Mouse (Mus musculus): ENCODE data around the gene Tyms. TPM values are rescaled to one million over a fixed set of nuclear protein-coding genes. Genes with fewer than 3 reads are reported as not detected.
"Not testable (repeated sequence)": the region's sequence is repeated elsewhere in the genome, so short reads cannot be mapped to it uniquely, and the experiment has no call there.

Tyms gene
- polyA plus RNA-seq, 1 experiment, result 94.5 TPM

GRCm38 (mm10) chr5:30059607-30060006 lies 13.8 kb downstream of the Tyms start:
- TF ChIP-seq EP300 (IDR thresholded peaks at IDR 0.05; ENCODE audit: insufficient read depth, low read depth, low read length), result peak; percentile 95
- Histone ChIP-seq H3K27ac (ENCODE audit: insufficient read depth, low read length) (peak overlapping the region; percentile 98), H3K36me3 (ENCODE audit: control insufficient read depth, insufficient read depth, low read length, poor library complexity, severe bottlenecking) (peaks cover 37% of the 10 kb centered on the region)
- not testable (repeated sequence) for H3K4me1 ChIP-seq (ENCODE audit: control insufficient read depth, insufficient read depth, low read length); H3K9me3 ChIP-seq (replicated peaks; ENCODE audit: control insufficient read depth, insufficient read depth, low read length, poor library complexity, severe bottlenecking); H3K4me3 ChIP-seq (ENCODE audit: low read depth, low read length); H3K27me3 ChIP-seq (ENCODE audit: control insufficient read depth, insufficient read depth, low read length, poor library complexity, severe bottlenecking); H3K9ac ChIP-seq (ENCODE audit: low read depth, poor library complexity, severe bottlenecking)

GRCm38 (mm10) chr5:30058216-30058731 lies 15.1 kb downstream of the Tyms start:
- Histone ChIP-seq H3K27me3 (ENCODE audit: control insufficient read depth, insufficient read depth, low read length, poor library complexity, severe bottlenecking) (no peaks in the 10 kb centered on the region), H3K4me1 (ENCODE audit: control insufficient read depth, insufficient read depth, low read length) (peaks cover 7% of the 10 kb centered on the region), H3K9me3 (replicated peaks; ENCODE audit: control insufficient read depth, insufficient read depth, low read length, poor library complexity, severe bottlenecking) (peaks cover 5% of the 10 kb centered on the region; the same call in 1 of the 2 replicates), H3K36me3 (ENCODE audit: control insufficient read depth, insufficient read depth, low read length, poor library complexity, severe bottlenecking) (peaks cover 29% of the 10 kb centered on the region), H3K27ac (ENCODE audit: insufficient read depth, low read length) (peak overlapping the region; percentile 98), H3K4me3 (ENCODE audit: low read depth, low read length) (no peak overlapping the region), H3K9ac (ENCODE audit: low read depth, poor library complexity, severe bottlenecking) (no peak overlapping the region)
- TF ChIP-seq EP300 (IDR thresholded peaks at IDR 0.05; ENCODE audit: insufficient read depth, low read depth, low read length) (peak; percentile 90), POLR2A (IDR thresholded peaks at IDR 0.05; ENCODE audit: insufficient read depth, low read length) (no peak)

GRCm38 (mm10) chr5:30039841-30040240 lies 33.6 kb downstream of the Tyms start:
- not testable (repeated sequence) for H3K4me1 ChIP-seq (ENCODE audit: control insufficient read depth, insufficient read depth, low read length); H3K9ac ChIP-seq (ENCODE audit: low read depth, poor library complexity, severe bottlenecking); H3K4me3 ChIP-seq (ENCODE audit: low read depth, low read length); H3K36me3 ChIP-seq (ENCODE audit: control insufficient read depth, insufficient read depth, low read length, poor library complexity, severe bottlenecking); H3K27me3 ChIP-seq (ENCODE audit: control insufficient read depth, insufficient read depth, low read length, poor library complexity, severe bottlenecking); H3K9me3 ChIP-seq (replicated peaks; ENCODE audit: control insufficient read depth, insufficient read depth, low read length, poor library complexity, severe bottlenecking); H3K27ac ChIP-seq (ENCODE audit: insufficient read depth, low read length)

- H3K4me1 ChIP-seq (ENCODE audit: control insufficient read depth, insufficient read depth, low read length); H3K27me3 ChIP-seq (ENCODE audit: control insufficient read depth, insufficient read depth, low read length, poor library complexity, severe bottlenecking); H3K27ac ChIP-seq (ENCODE audit: insufficient read depth, low read length); H3K9ac ChIP-seq (ENCODE audit: low read depth, poor library complexity, severe bottlenecking); H3K4me3 ChIP-seq (ENCODE audit: low read depth, low read length); H3K9me3 ChIP-seq (replicated peaks; ENCODE audit: control insufficient read depth, insufficient read depth, low read length, poor library complexity, severe bottlenecking); H3K36me3 ChIP-seq (ENCODE audit: control insufficient read depth, insufficient read depth, low read length, poor library complexity, severe bottlenecking): not testable (repeated sequence)
Observed at GRCm38 (mm10) chr5:30039324-30039723, 34.1 kb downstream of the Tyms start.

- H3K9me3 ChIP-seq (replicated peaks; ENCODE audit: control insufficient read depth, insufficient read depth, low read length, poor library complexity, severe bottlenecking); H3K27ac ChIP-seq (ENCODE audit: insufficient read depth, low read length); H3K4me3 ChIP-seq (ENCODE audit: low read depth, low read length); H3K9ac ChIP-seq (ENCODE audit: low read depth, poor library complexity, severe bottlenecking); H3K27me3 ChIP-seq (ENCODE audit: control insufficient read depth, insufficient read depth, low read length, poor library complexity, severe bottlenecking); H3K36me3 ChIP-seq (ENCODE audit: control insufficient read depth, insufficient read depth, low read length, poor library complexity, severe bottlenecking); H3K4me1 ChIP-seq (ENCODE audit: control insufficient read depth, insufficient read depth, low read length): not testable (repeated sequence)
Observed at GRCm38 (mm10) chr5:30037111-30037510, 36.3 kb downstream of the Tyms start.

- not testable (repeated sequence) for H3K9me3 ChIP-seq (replicated peaks; ENCODE audit: control insufficient read depth, insufficient read depth, low read length, poor library complexity, severe bottlenecking); H3K27me3 ChIP-seq (ENCODE audit: control insufficient read depth, insufficient read depth, low read length, poor library complexity, severe bottlenecking); H3K27ac ChIP-seq (ENCODE audit: insufficient read depth, low read length); H3K4me3 ChIP-seq (ENCODE audit: low read depth, low read length); H3K9ac ChIP-seq (ENCODE audit: low read depth, poor library complexity, severe bottlenecking); H3K4me1 ChIP-seq (ENCODE audit: control insufficient read depth, insufficient read depth, low read length); H3K36me3 ChIP-seq (ENCODE audit: control insufficient read depth, insufficient read depth, low read length, poor library complexity, severe bottlenecking)
Observed at GRCm38 (mm10) chr5:30035862-30036261, 37.6 kb downstream of the Tyms start.

- no peak overlapping the region for H3K27ac ChIP-seq (ENCODE audit: insufficient read depth, low read length)
- no peaks in the 10 kb centered on the region for H3K4me1 ChIP-seq (ENCODE audit: control insufficient read depth, insufficient read depth, low read length)
- TF ChIP-seq CTCF (IDR thresholded peaks at IDR 0.05; ENCODE audit: low read depth, low read length) (no peak), POLR2A (IDR thresholded peaks at IDR 0.05; ENCODE audit: insufficient read depth, low read length) (no peak), EP300 (IDR thresholded peaks at IDR 0.05; ENCODE audit: insufficient read depth, low read depth, low read length) (no peak)
- no peak overlapping the region for H3K9ac ChIP-seq (ENCODE audit: low read depth, poor library complexity, severe bottlenecking)
- H3K27me3 ChIP-seq (ENCODE audit: control insufficient read depth, insufficient read depth, low read length, poor library complexity, severe bottlenecking), result no peaks in the 10 kb centered on the region; the same call in 1 of the 2 replicates
- no peak overlapping the region for H3K4me3 ChIP-seq (ENCODE audit: low read depth, low read length)
- no peaks in the 10 kb centered on the region for H3K36me3 ChIP-seq (ENCODE audit: control insufficient read depth, insufficient read depth, low read length, poor library complexity, severe bottlenecking)
- peaks cover 6% of the 10 kb centered on the region; the same call in 1 of the 2 replicates for H3K9me3 ChIP-seq (replicated peaks; ENCODE audit: control insufficient read depth, insufficient read depth, low read length, poor library complexity, severe bottlenecking)
Observed at GRCm38 (mm10) chr5:30014580-30014979, 58.8 kb downstream of the Tyms start.
